Mouse (Mus musculus) heart, adult 8-10 months (tissue): Measurements from ENCODE around the gene Acaa1b. TPM values are rescaled to one million over a fixed set of nuclear protein-coding genes. Genes with fewer than 3 reads are reported as not detected.

Source experiments
- total RNA-seq, 4 experiments: library from RNA; stranded (reverse); gene quantifications; 2 replicates each; pipeline ENCODE4 v1.2.4; 2022

Gene Acaa1b
- total RNA-seq, 4 experiments from 2014 or later, result 1.1 to 1.7 (median 1.4) TPM

Other genes with a start within 250 kb of the Acaa1b start
- gene Ctdspl, start 230.6 kb downstream of the Acaa1b start, total RNA-seq, result 10 to 100 TPM in 1 of 4 experiments, 1 to 10 TPM in 3; 7.5 to 10.2 (median 7.8) TPM
- gene Vill, start 104.3 kb downstream of the Acaa1b start, total RNA-seq, result under 1 TPM in 3 of 4 experiments, not detected in 1; 0.26 to 0.73 (median 0.50) TPM
- 10 to 100 TPM; 15.3 to 20.1 (median 17.5) TPM for gene Plcd1, start 63.6 kb downstream of the Acaa1b start, total RNA-seq
- gene Dlec1, start 54.6 kb downstream of the Acaa1b start, total RNA-seq, result under 1 TPM in 2 of 4 experiments, not detected in 2; 0.09 to 0.14 TPM
- gene Gm47289, start 2.1 kb upstream of the Acaa1b start, total RNA-seq, result not detected
- gene Slc22a13, start 52.0 kb upstream of the Acaa1b start, total RNA-seq, result not detected
- 10 to 100 TPM; 52.5 to 63.2 (median 55.3) TPM for gene Oxsr1, start 165.3 kb upstream of the Acaa1b start, total RNA-seq
- gene Acaa1a, start 182.6 kb upstream of the Acaa1b start, total RNA-seq, result 10 to 100 TPM; 75.1 to 88.4 (median 78.0) TPM
- 10 to 100 TPM; 10.7 to 12.5 (median 11.4) TPM for gene Myd88, start 184.3 kb upstream of the Acaa1b start, total RNA-seq
- under 1 TPM; 0.25 to 0.41 (median 0.39) TPM for gene Xylb, start 200.3 kb upstream of the Acaa1b start, total RNA-seq
- under 1 TPM in 2 of 4 experiments, not detected in 2; 0.31 to 0.47 TPM for gene Slc22a14, start 208.5 kb upstream of the Acaa1b start, total RNA-seq
- gene Acvr2b, start 245.0 kb upstream of the Acaa1b start, total RNA-seq, result 1 to 10 TPM; 3.5 to 7.6 (median 5.4) TPM